In genomic region chr6:34475974-34476794, GRCm38 (mm10) we compare ENCODE assay signal across 8 mouse cellular contexts. TPM values are rescaled to one million over a fixed set of nuclear protein-coding genes. Genes with fewer than 3 reads are reported as not detected.
DNase-seq lines count a peak whose midpoint lies in the region; ATAC-seq and TF ChIP-seq lines count a peak whose summit lies in the region.

TSS of gene Bpgm (plus strand) at chr6:34476207.

- TF ChIP-seq EP300 in CH12.LX (IDR thresholded peaks at IDR 0.05; ENCODE audit: low read length): no peak

- peak; percentile 94 for TF ChIP-seq POLR2A in CH12.LX (IDR thresholded peaks at IDR 0.05; ENCODE audit: low read depth, low read length)

- TF ChIP-seq CTCF in CH12.LX (conservative IDR thresholded peaks at IDR 0.05 in 1 of 2, IDR thresholded peaks at IDR 0.05 in 1 of 2; ENCODE audit: low read depth in 2 of 2, low read length in 2 of 2): no peak

- under 1% methylated on average over 35 of the region's 35 CpGs for WGBS in forebrain, embryonic 11.5 days
- WGBS in heart, embryonic 16.5 days: under 1% methylated on average over 35 of the region's 35 CpGs
- under 1% methylated on average over 35 of the region's 35 CpGs for WGBS in liver, embryonic 15.5 days (ENCODE audit: insufficient replicate concordance)
- 1% methylated on average over 35 of the region's 35 CpGs for WGBS in neural tube, embryonic 12.5 days

- H3K4me3 ChIP-seq in CH12.LX (replicated peaks in 1 of 3; ENCODE audit: low read depth in 2 of 3, low read length in 2 of 3, poor library complexity in 1 of 3): peak within 1 kb of the TSS; percentile 66 to 89 (median 68)
- H3K4me3 ChIP-seq in forebrain, embryonic 11.5 days (ENCODE audit: low read depth, low read length): peak within 1 kb of the TSS; percentile 56
- peak within 1 kb of the TSS; percentile 88 for H3K4me3 ChIP-seq in heart, embryonic 16.5 days (ENCODE audit: low read length)
- peak within 1 kb of the TSS; percentile 64 for H3K4me3 ChIP-seq in liver, embryonic 15.5 days (replicated peaks)
- H3K4me3 ChIP-seq in neural tube, embryonic 12.5 days: peak within 1 kb of the TSS; percentile 64

- peak within 1 kb of the TSS; percentile 82 for H3K9ac ChIP-seq in CH12.LX (ENCODE audit: insufficient read depth, low read depth)
- peak within 1 kb of the TSS; percentile 80 for H3K9ac ChIP-seq in forebrain, embryonic 11.5 days (ENCODE audit: low read length)
- H3K9ac ChIP-seq in heart, embryonic 16.5 days (ENCODE audit: low read length): peak within 1 kb of the TSS; percentile 82
- H3K9ac ChIP-seq in liver, embryonic 15.5 days: peak within 1 kb of the TSS; percentile 67
- H3K9ac ChIP-seq in neural tube, embryonic 12.5 days: peak within 1 kb of the TSS; percentile 67

- peak within 1 kb of the TSS; percentile 26; the same call in 1 of the 2 replicates for H3K27ac ChIP-seq in CH12.LX (ENCODE audit: insufficient read depth, low read depth)
- no peak within 1 kb of the TSS for H3K27ac ChIP-seq in forebrain, embryonic 11.5 days (ENCODE audit: low read depth, low read length)
- H3K27ac ChIP-seq in heart, embryonic 16.5 days (ENCODE audit: low read length): peak within 1 kb of the TSS; percentile 80
- peak within 1 kb of the TSS; percentile 91 for H3K27ac ChIP-seq in liver, embryonic 15.5 days (replicated peaks)
- H3K27ac ChIP-seq in neural tube, embryonic 12.5 days: 0 out of 2 replicates have a peak within 1 kb of the TSS, but pooled peaks have one; percentile 22

- dilution Hi-C loops in CH12.LX (cut with MboI; ENCODE audit: extremely low pct_ligation_motif_present, extremely low pct_unique_long_range_greater_than_20kb, low sequenced_read_pairs): no loop called here

- peaks cover 11 to 40% of the 10 kb centered on the region in 2 experiments for H3K4me1 ChIP-seq in CH12.LX (ENCODE audit: control insufficient read depth in 1 of 2, insufficient read depth in 2 of 2)
- peaks cover 7% of the 10 kb centered on the region; the same call in 1 of the 2 replicates for H3K4me1 ChIP-seq in forebrain, embryonic 11.5 days (replicated peaks; ENCODE audit: control insufficient read depth, insufficient read depth, low read length)
- H3K4me1 ChIP-seq in heart, embryonic 16.5 days (ENCODE audit: control insufficient read depth, insufficient read depth, low read length): peaks cover 13% of the 10 kb centered on the region
- H3K4me1 ChIP-seq in liver, embryonic 15.5 days (replicated peaks): peaks cover 82% of the 10 kb centered on the region
- peaks cover 29% of the 10 kb centered on the region for H3K4me1 ChIP-seq in neural tube, embryonic 12.5 days

- peaks cover 4% of the 10 kb centered on the region; the same call in 1 of the 2 replicates for H3K79me2 ChIP-seq in CH12.LX (replicated peaks; ENCODE audit: control insufficient read depth, extremely low read depth, insufficient read depth, poor library complexity, severe bottlenecking)

- in situ Hi-C loops in CH12.LX (cut with MboI; ENCODE audit: low pct_ligation_motif_present, low pct_unique_long_range_greater_than_20kb, low sequenced_read_pairs): no loop called here

- peak; percentile 98 for DNase-seq in CH12.LX (ENCODE audit: extremely low read depth)
- DNase-seq in c-Kit-positive CD71-positive TER-119-negative erythroid progenitor cells, embryonic 14.5 days (ENCODE audit: low read depth): peak; percentile 98
- peak; percentile 96 for DNase-seq in forebrain, embryonic 11.5 days (ENCODE audit: low spot score)
- DNase-seq in kidney, postnatal 36 days: peak; percentile 99
- DNase-seq in telencephalon, adult 2 months (ENCODE audit: low read depth, low spot score): peak; percentile 98

- no peak for TF ChIP-seq RAD21 in CH12.LX (IDR thresholded peaks at IDR 0.05; ENCODE audit: low read depth, low read length)

- H3K36me3 ChIP-seq in CH12.LX (replicated peaks in 1 of 2; ENCODE audit: control insufficient read depth in 1 of 2, insufficient read depth in 1 of 2, low read length in 1 of 2): no peaks in the 10 kb centered on the region
- H3K36me3 ChIP-seq in forebrain, embryonic 11.5 days (ENCODE audit: control insufficient read depth, insufficient read depth, low read length): no peaks in the 10 kb centered on the region
- no peaks in the 10 kb centered on the region for H3K36me3 ChIP-seq in heart, embryonic 16.5 days (ENCODE audit: control insufficient read depth, insufficient read depth)
- no peaks in the 10 kb centered on the region for H3K36me3 ChIP-seq in liver, embryonic 15.5 days (replicated peaks)
- H3K36me3 ChIP-seq in neural tube, embryonic 12.5 days: no peaks in the 10 kb centered on the region

- no peaks in the 10 kb centered on the region for H3K9me3 ChIP-seq in CH12.LX (replicated peaks; ENCODE audit: low read length)
- no peaks in the 10 kb centered on the region for H3K9me3 ChIP-seq in forebrain, embryonic 11.5 days (ENCODE audit: control insufficient read depth, low read length)
- no peaks in the 10 kb centered on the region for H3K9me3 ChIP-seq in heart, embryonic 16.5 days (replicated peaks; ENCODE audit: control insufficient read depth, low read length)
- no peaks in the 10 kb centered on the region for H3K9me3 ChIP-seq in liver, embryonic 15.5 days (replicated peaks)
- H3K9me3 ChIP-seq in neural tube, embryonic 12.5 days: no peaks in the 10 kb centered on the region

- H3K27me3 ChIP-seq in CH12.LX (replicated peaks): no peaks in the 10 kb centered on the region
- no peaks in the 10 kb centered on the region for H3K27me3 ChIP-seq in forebrain, embryonic 11.5 days (ENCODE audit: control insufficient read depth, insufficient read depth, low read length)
- H3K27me3 ChIP-seq in heart, embryonic 16.5 days (ENCODE audit: control insufficient read depth, insufficient read depth, low read length): no peaks in the 10 kb centered on the region
- no peaks in the 10 kb centered on the region for H3K27me3 ChIP-seq in liver, embryonic 15.5 days
- no peaks in the 10 kb centered on the region for H3K27me3 ChIP-seq in neural tube, embryonic 12.5 days (replicated peaks)

- peak within 1 kb of the TSS; percentile 93 for H3K4me2 ChIP-seq in CH12.LX (ENCODE audit: insufficient read depth, low read depth, poor library complexity, severe bottlenecking)
- peak within 1 kb of the TSS; percentile 79 for H3K4me2 ChIP-seq in forebrain, embryonic 11.5 days (ENCODE audit: low read depth, low read length, severe bottlenecking)
- peak within 1 kb of the TSS; percentile 94 for H3K4me2 ChIP-seq in heart, embryonic 16.5 days (ENCODE audit: low read depth, low read length)
- H3K4me2 ChIP-seq in liver, embryonic 15.5 days: peak within 1 kb of the TSS; percentile 70
- peak within 1 kb of the TSS; percentile 82 for H3K4me2 ChIP-seq in neural tube, embryonic 12.5 days (replicated peaks)

- ATAC-seq in forebrain, embryonic 11.5 days (replicated peaks; ENCODE audit: low FRiP score): peak; percentile 99
- ATAC-seq in heart, embryonic 16.5 days (replicated peaks; ENCODE audit: extremely low read depth, insufficient read depth, low FRiP score): peak; percentile 99
- peak; percentile 90 for ATAC-seq in liver, embryonic 15.5 days (ENCODE audit: insufficient read depth)
- ATAC-seq in neural tube, embryonic 12.5 days (ENCODE audit: low FRiP score, low read depth): peak; percentile 100

TF ChIP-seq in CH12.LX, 34 proteins besides CTCF, POLR2A, EP300 and RAD21:
- TF ChIP-seq E2F4 (IDR thresholded peaks at IDR 0.05; ENCODE audit: insufficient replicate concordance, low read depth, low read length) (0 out of 2 replicates have a peak, but pooled peaks have one; percentile 16), TBP (conservative IDR thresholded peaks at IDR 0.05; ENCODE audit: low read depth, low read length) (peak; percentile 97), NRF1 (IDR thresholded peaks at IDR 0.05; ENCODE audit: low read depth, low read length) (0 out of 2 replicates have a peak, but pooled peaks have one; percentile 25), GABPA (IDR thresholded peaks at IDR 0.05; ENCODE audit: insufficient replicate concordance, low read depth, low read length) (no peak), TCF12 (IDR thresholded peaks at IDR 0.05; ENCODE audit: low read depth, low read length) (peak; percentile 65), NELFE (IDR thresholded peaks at IDR 0.05; ENCODE audit: low read depth, low read length) (peak; percentile 80), MXI1 (IDR thresholded peaks at IDR 0.05; ENCODE audit: low read depth, low read length) (peak; percentile 53; the same call in 1 of the 2 replicates), SIN3A (IDR thresholded peaks at IDR 0.05; ENCODE audit: low read length) (peak; percentile 74), KAT2A (IDR thresholded peaks at IDR 0.05; ENCODE audit: insufficient replicate concordance, low read length) (peak; percentile 70; the same call in 1 of the 2 replicates), CHD1 (IDR thresholded peaks at IDR 0.05; ENCODE audit: low read depth, low read length) (no peak), POLR2AphosphoS2 (IDR thresholded peaks at IDR 0.05; ENCODE audit: low read depth, low read length) (0 out of 2 replicates have a peak, but pooled peaks have one; percentile 41), CHD2 (IDR thresholded peaks at IDR 0.05; ENCODE audit: low read length) (peak; percentile 96), ZMIZ1 (IDR thresholded peaks at IDR 0.05; ENCODE audit: low read depth, low read length) (0 out of 2 replicates have a peak, but pooled peaks have one; percentile 52), USF2 (conservative IDR thresholded peaks at IDR 0.05; ENCODE audit: low read depth, low read length) (no peak), ELF1 (IDR thresholded peaks at IDR 0.05; ENCODE audit: low read depth, low read length) (peak; percentile 88), MAX (IDR thresholded peaks at IDR 0.05; ENCODE audit: low read length) (0 out of 2 replicates have a peak, but pooled peaks have one; percentile 35), MAFK (IDR thresholded peaks at IDR 0.05; ENCODE audit: insufficient replicate concordance, low read length) (no peak), HCFC1 (IDR thresholded peaks at IDR 0.05; ENCODE audit: low read depth, low read length) (peak; percentile 76)

RNA-seq across cellular contexts. Expression of gene Bpgm, which starts in this region (rescaled TPM):
- total RNA-seq in CH12.LX (2012; rRNA removed) (12.7 and 15.8 TPM in 2 replicates), CH12.LX (2014; rRNA removed) (10.9 and 12.4 TPM in 2 replicates)
- polyA plus RNA-seq in CH12.LX (2012; ENCODE audit: insufficient read length, low read depth): 10.8 and 11.6 TPM in 2 replicates
- polyA plus RNA-seq in forebrain, embryonic 11.5 days (2014; fragmentation: Nextera tagmentation; extraction: Ambion mirVana): 71.2 TPM in 2 replicates
- polyA plus RNA-seq in heart, embryonic 16.5 days (2015; fragmentation: Nextera tagmentation; extraction: Ambion mirVana): 89.2 and 96.2 TPM in 2 replicates
- 194 and 219 TPM in 2 replicates for polyA plus RNA-seq in liver, embryonic 15.5 days (2015; fragmentation: Nextera tagmentation; extraction: Ambion mirVana)
- 62.0 and 67.4 TPM in 2 replicates for polyA plus RNA-seq in neural tube, embryonic 12.5 days (2016; fragmentation: Nextera tagmentation; extraction: Ambion mirVana)
